Mouse (Mus musculus) brain, embryonic 14.5 days (tissue): ENCODE data around the gene Lrp2.

Experiments used
- CTCF ChIP-seq: fragments of 200-500 bp; IDR thresholded peaks from 2 replicates; pipeline ENCODE4 v1.5.1; 2012; ENCODE audit warnings: inconsistent platforms, mild to moderate bottlenecking, moderate library complexity, borderline replicate concordance; ENCODE audit not compliant: insufficient read depth, insufficient read length; ENCODE audit errors: extremely low read depth
- POLR2A ChIP-seq: fragments of 200-500 bp; IDR thresholded peaks from 2 replicates; pipeline ENCODE4 v1.6.1; 2012; ENCODE audit warnings: mild to moderate bottlenecking, inconsistent platforms, borderline replicate concordance; ENCODE audit not compliant: poor library complexity, insufficient read depth, insufficient read length, severe bottlenecking; ENCODE audit errors: extremely low read depth

DNA sequence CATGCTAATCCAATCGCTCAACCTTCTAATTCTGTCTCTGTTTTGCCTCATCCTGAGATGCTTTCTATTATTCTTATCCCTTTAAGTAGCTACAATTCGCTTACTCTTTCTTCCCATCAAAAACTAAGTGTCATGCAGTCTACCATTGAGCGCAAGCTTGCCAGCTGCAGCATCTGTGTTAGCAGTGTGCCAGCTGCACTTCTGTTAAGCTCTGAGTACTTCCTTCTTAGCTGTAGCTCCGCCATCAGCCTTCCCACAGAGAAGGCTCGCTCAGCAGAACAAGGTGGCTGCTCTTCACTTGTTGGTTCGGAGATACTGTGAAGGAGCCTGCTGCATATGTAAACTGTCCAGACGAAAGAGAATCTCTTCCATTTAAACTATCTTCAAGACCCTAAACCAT, 183.6 kb downstream of the Lrp2 start:
- TF ChIP-seq POLR2A (no peak), CTCF (no peak)
